Mouse (Mus musculus) CH12.LX (cell line): Measurements from ENCODE around the gene Vsig10. TPM values are rescaled to one million over a fixed set of nuclear protein-coding genes. Genes with fewer than 3 reads are reported as not detected.

Experiments used
- DNase-seq: peaks from one replicate; pipeline ENCODE4 v3.0.0-alpha.2; 2013; ENCODE audit errors: extremely low read depth
- H3K27ac ChIP-seq: 2 replicates; pipeline ENCODE4 v1.5.1; 2012; ENCODE audit warnings: low read depth, mild to moderate bottlenecking, control low read depth, moderate library complexity; ENCODE audit not compliant: insufficient read depth
- H3K27me3 ChIP-seq: replicated peaks from 2 replicates; pipeline ENCODE3; 2012; ENCODE audit warnings: inconsistent platforms
- H3K36me3 ChIP-seq, 2 experiments: replicated peaks in 1 of 2; 2 replicates each; pipeline versions ENCODE3 to v1.6.1; 2012; ENCODE audit warnings: inconsistent platforms in 1 of 2, low read length in 1 of 2, mild to moderate bottlenecking in 1 of 2, mixed read lengths in 1 of 2, moderate library complexity in 1 of 2; ENCODE audit not compliant: control insufficient read depth in 1 of 2, insufficient read depth in 1 of 2
- H3K4me1 ChIP-seq, 2 experiments: 2 replicates each; pipeline ENCODE4 v1.6.1; 2012; ENCODE audit warnings: inconsistent platforms in 1 of 2, moderate library complexity in 1 of 2; ENCODE audit not compliant: insufficient read depth in 2 of 2, control insufficient read depth in 1 of 2
- H3K4me2 ChIP-seq: 2 replicates; pipeline ENCODE4 v1.6.1; 2012; ENCODE audit warnings: low read depth, mild to moderate bottlenecking, control low read depth; ENCODE audit not compliant: poor library complexity, insufficient read depth, severe bottlenecking
- H3K4me3 ChIP-seq, 3 experiments: fragments of 150-350 bp in 1 of 3; sonication (generic) in 1 of 3; replicated peaks in 1 of 3; 2 replicates each; pipeline versions ENCODE3 to v1.5.1; 2011 to 2012; ENCODE audit warnings: low read depth in 2 of 3, low read length in 2 of 3, mild to moderate bottlenecking in 2 of 3, moderate library complexity in 2 of 3, control low read depth in 1 of 3, improper control_type of control experiment in 1 of 3, inconsistent platforms in 1 of 3, mixed read lengths in 1 of 3; ENCODE audit not compliant: poor library complexity in 1 of 3
- H3K79me2 ChIP-seq: replicated peaks from 2 replicates; pipeline ENCODE4 v1.6.1; 2012; ENCODE audit warnings: mild to moderate bottlenecking, moderate library complexity; ENCODE audit not compliant: control insufficient read depth, poor library complexity, insufficient read depth, severe bottlenecking; ENCODE audit errors: extremely low read depth
- H3K9ac ChIP-seq: 2 replicates; pipeline ENCODE4 v1.6.1; 2012; ENCODE audit warnings: low read depth, mild to moderate bottlenecking, control low read depth, moderate library complexity; ENCODE audit not compliant: insufficient read depth
- H3K9me3 ChIP-seq: replicated peaks from 2 replicates; pipeline ENCODE3; 2012; ENCODE audit warnings: low read length, inconsistent platforms, mixed read lengths
- BHLHE40 ChIP-seq: IDR thresholded peaks from 2 replicates; pipeline ENCODE4 v1.6.1; 2011; ENCODE audit warnings: mild to moderate bottlenecking, low read depth, low read length, improper control_type of control experiment
- CHD2 ChIP-seq: IDR thresholded peaks from 2 replicates; pipeline ENCODE4 v1.6.1; 2011; ENCODE audit warnings: low read length, improper control_type of control experiment
- CTCF ChIP-seq, 2 experiments: IDR thresholded peaks in 1 of 2; conservative IDR thresholded peaks in 1 of 2; 2 replicates each; pipeline ENCODE4 v1.5.1; 2011 to 2012; ENCODE audit warnings: low read depth in 2 of 2, low read length in 2 of 2, improper control_type of control experiment in 1 of 2, inconsistent platforms in 1 of 2, mild to moderate bottlenecking in 1 of 2, moderate library complexity in 1 of 2
- EP300 ChIP-seq: IDR thresholded peaks from 2 replicates; pipeline ENCODE4 v1.6.1; 2011; ENCODE audit warnings: low read length, improper control_type of control experiment
- ETS1 ChIP-seq: conservative IDR thresholded peaks from 2 replicates; pipeline ENCODE4 v1.6.1; 2012; ENCODE audit warnings: low read depth, mild to moderate bottlenecking, inconsistent platforms, low read length, improper control_type of control experiment, moderate library complexity
- IRF4 ChIP-seq: IDR thresholded peaks from 2 replicates; pipeline ENCODE4 v1.6.1; 2014; ENCODE audit warnings: low read depth, mild to moderate bottlenecking, inconsistent platforms, low read length, improper control_type of control experiment
- JUND ChIP-seq: conservative IDR thresholded peaks from 2 replicates; pipeline ENCODE4 v1.6.1; 2011; ENCODE audit warnings: low read depth, low read length, improper control_type of control experiment
- KAT2A ChIP-seq: IDR thresholded peaks from 2 replicates; pipeline ENCODE4 v1.6.1; 2012; ENCODE audit warnings: low read length, improper control_type of control experiment, inconsistent platforms; ENCODE audit not compliant: insufficient replicate concordance
- MEF2A ChIP-seq: IDR thresholded peaks from 2 replicates; pipeline ENCODE4 v1.6.1; 2014; ENCODE audit warnings: low read depth, mild to moderate bottlenecking, inconsistent platforms, low read length, improper control_type of control experiment, borderline replicate concordance
- NRF1 ChIP-seq: IDR thresholded peaks from 2 replicates; pipeline ENCODE4 v1.6.1; 2014; ENCODE audit warnings: low read depth, mild to moderate bottlenecking, inconsistent platforms, low read length, improper control_type of control experiment, moderate library complexity
- POLR2A ChIP-seq: IDR thresholded peaks from 2 replicates; pipeline ENCODE4 v1.6.1; 2011; ENCODE audit warnings: low read depth, mild to moderate bottlenecking, improper control_type of control experiment, low read length
- TBP ChIP-seq: conservative IDR thresholded peaks from 2 replicates; pipeline ENCODE4 v1.6.1; 2011; ENCODE audit warnings: low read depth, low read length, improper control_type of control experiment
- USF1 ChIP-seq: IDR thresholded peaks from 2 replicates; pipeline ENCODE4 v1.6.1; 2014; ENCODE audit warnings: low read depth, mild to moderate bottlenecking, inconsistent platforms, low read length, improper control_type of control experiment
- dilution Hi-C: fragments of 300-500 bp; cut with MboI; formaldehyde crosslinking; loops from 2 replicates; pipeline ENCODE4 v1.14.3; 2020; ENCODE audit warnings: low sequenced_read_pairs; ENCODE audit not compliant: extremely low pct_unique_long_range_greater_than_20kb, extremely low pct_ligation_motif_present
- in situ Hi-C: fragments of 300-500 bp; cut with MboI; formaldehyde crosslinking; loops from 3 replicates; pipeline ENCODE4 v1.14.3; 2019; ENCODE audit warnings: low sequenced_read_pairs, low pct_ligation_motif_present, low pct_unique_long_range_greater_than_20kb, mixed read lengths
- polyA plus RNA-seq: library from polyadenylated mRNA; unstranded; fragments of >175 nt; gene quantifications from 2 replicates; pipeline ENCODE4 v1.2.1, GENCODE M21; 2012; ENCODE audit warnings: low read depth; ENCODE audit not compliant: insufficient read length
- total RNA-seq, 2 experiments: library from RNA; depleted of rRNA; stranded (reverse); fragments of 300-350 nt in 1 of 2; fragments of >200 nt in 1 of 2; gene quantifications; 2 replicates each; pipeline ENCODE4 v1.2.3; 2012 to 2014

The Vsig10 gene
- total and polyA plus RNA-seq, 3 experiments = 2.1 to 4.7 (median 3.9) TPM

DNA sequence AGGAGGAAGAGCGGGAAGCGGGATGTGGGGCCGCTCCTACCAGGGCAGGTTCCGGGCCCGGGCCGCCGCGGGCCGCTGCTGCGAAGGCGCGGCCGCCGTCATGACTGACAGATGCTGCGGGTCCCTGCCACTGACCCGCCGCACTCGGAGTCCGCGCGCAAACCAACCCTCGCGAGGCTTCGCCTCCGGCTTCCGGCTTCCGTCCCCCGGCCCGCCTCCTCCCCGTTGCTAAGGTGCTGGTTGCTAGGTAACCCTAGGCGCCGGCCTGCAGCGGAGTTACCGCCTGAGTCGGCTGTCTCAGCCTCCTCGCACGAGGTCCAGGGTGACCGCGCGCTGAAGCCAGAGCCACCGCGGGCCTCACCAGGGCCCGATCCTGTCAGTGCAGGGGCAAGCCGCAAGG, 70.0 kb downstream of the Vsig10 start, which contains the start of gene Rfc5 (continued):
- TF ChIP-seq BHLHE40 = peak; percentile 51; the same call in 1 of the 2 replicates

DNA sequence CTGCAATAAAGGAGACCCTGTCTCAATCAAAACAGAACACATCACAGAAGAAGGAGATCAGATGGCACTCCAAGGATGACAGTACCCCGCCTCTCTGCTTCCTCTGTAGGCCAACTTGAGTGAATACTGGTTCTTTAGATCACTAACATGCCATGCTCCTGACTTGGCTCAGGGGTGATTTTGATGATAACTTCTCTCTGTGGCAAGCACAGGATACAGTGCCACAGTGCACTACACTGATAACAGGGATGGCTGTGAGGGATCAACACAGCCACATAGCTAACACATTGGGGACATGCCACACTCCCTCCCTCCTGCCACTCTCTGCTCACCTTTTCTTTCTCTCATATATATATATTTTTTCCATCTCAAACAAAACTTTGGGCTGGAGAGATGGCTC, 72.0 kb downstream of the Vsig10 start:
- peaks cover 27% of the 10 kb centered on the region for H3K9me3 ChIP-seq
- in situ Hi-C loops = no loop called here
- H3K27me3 ChIP-seq = no peaks in the 10 kb centered on the region
- no peak for TF ChIP-seq JUND
- no peak for TF ChIP-seq KAT2A
- TF ChIP-seq EP300 = no peak
- no peak for TF ChIP-seq TBP
- no peak for TF ChIP-seq CTCF (conservative IDR thresholded peaks at IDR 0.05 in 1 of 2, IDR thresholded peaks at IDR 0.05 in 1 of 2; ENCODE audit: low read depth in 2 of 2, low read length in 2 of 2)
- no peak for TF ChIP-seq POLR2A
- H3K27ac ChIP-seq = no peak overlapping the region
- H3K4me2 ChIP-seq = no peak overlapping the region
- dilution Hi-C loops = no loop called here
- no peak overlapping the region for H3K4me3 ChIP-seq
- DNase-seq = no peak
- peaks cover 8 to 27% of the 10 kb centered on the region in 2 experiments for H3K4me1 ChIP-seq
- H3K36me3 ChIP-seq = peaks cover 6 to 18% of the 10 kb centered on the region in 2 experiments
- no peak overlapping the region for H3K9ac ChIP-seq
- peaks cover 22% of the 10 kb centered on the region for H3K79me2 ChIP-seq

DNA sequence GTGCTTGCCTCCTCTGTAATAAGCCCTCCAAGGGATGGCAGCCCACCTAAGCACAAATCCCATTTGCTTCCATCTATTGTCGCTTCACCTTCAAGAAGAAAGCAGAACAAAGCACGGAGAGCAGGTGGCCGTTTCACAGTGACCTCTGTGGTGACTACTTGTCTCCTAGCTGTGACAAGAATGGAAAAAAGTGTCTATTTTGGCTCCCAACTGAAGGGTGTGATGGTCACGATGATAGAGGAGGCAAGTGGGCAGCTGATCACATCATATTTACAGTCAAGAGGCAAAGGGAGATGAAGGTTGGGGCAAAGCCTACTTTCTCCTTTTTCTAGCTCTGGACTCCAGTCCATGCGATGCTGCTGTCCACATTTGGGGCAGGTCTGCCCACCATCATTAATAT, 77.0 kb downstream of the Vsig10 start:
- no peaks in the 10 kb centered on the region for H3K27me3 ChIP-seq
- no peak overlapping the region for H3K4me2 ChIP-seq
- H3K9me3 ChIP-seq = peaks cover 29% of the 10 kb centered on the region
- DNase-seq = no peak
- H3K4me3 ChIP-seq = no peak overlapping the region
- H3K79me2 ChIP-seq = no peaks in the 10 kb centered on the region
- H3K36me3 ChIP-seq = peaks cover 0 to 1% of the 10 kb centered on the region in 2 experiments
- in situ Hi-C loops = no loop called here
- dilution Hi-C loops = no loop called here
- no peak for TF ChIP-seq CHD2
- peak; percentile 54 for TF ChIP-seq EP300
- TF ChIP-seq KAT2A = no peak
- TF ChIP-seq NRF1 = no peak
- peak; percentile 75 for TF ChIP-seq MEF2A
- peak; percentile 40; the same call in 1 of the 2 replicates for TF ChIP-seq ETS1
- no peak overlapping the region for H3K9ac ChIP-seq
- H3K4me1 ChIP-seq = peaks cover 13 to 26% of the 10 kb centered on the region in 2 experiments
- H3K27ac ChIP-seq = no peak overlapping the region

DNA sequence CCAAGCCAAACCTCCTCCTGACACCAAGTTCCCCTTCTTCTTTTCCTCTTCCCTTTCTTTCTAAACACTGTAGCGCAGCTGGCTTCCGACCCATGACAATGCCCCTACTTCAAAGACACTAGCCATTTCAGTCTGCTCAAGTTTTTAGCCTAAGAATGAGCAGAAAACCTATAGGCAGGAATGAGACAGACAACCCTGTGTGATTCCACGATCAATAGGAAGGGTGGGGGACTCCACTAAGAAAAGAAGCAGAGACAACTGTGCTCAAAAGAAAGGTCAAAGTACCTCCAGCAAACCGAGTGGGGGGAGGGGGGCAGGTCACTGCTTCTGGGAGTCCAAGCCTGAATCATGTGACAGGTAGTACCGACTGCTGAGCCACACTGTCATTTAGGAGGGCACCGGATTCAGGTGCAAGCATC, 77.7 kb downstream of the Vsig10 start:
- Histone ChIP-seq H3K9me3 (peaks cover 26% of the 10 kb centered on the region), H3K9ac (no peak overlapping the region), H3K79me2 (no peaks in the 10 kb centered on the region), H3K4me3 (no peak overlapping the region), H3K4me2 (no peak overlapping the region), H3K27ac (no peak overlapping the region), H3K27me3 (no peaks in the 10 kb centered on the region), H3K4me1 (peaks cover 13 to 26% of the 10 kb centered on the region in 2 experiments), H3K36me3 (no peaks in the 10 kb centered on the region)
- in situ Hi-C loops = no loop called here
- dilution Hi-C loops = no loop called here
- DNase-seq = no peak
- 0 out of 2 replicates have a peak, but pooled peaks have one; percentile 25 for TF ChIP-seq IRF4
- TF ChIP-seq POLR2A = no peak
- TF ChIP-seq TBP = no peak
- peak; percentile 65; the same call in 1 of the 2 replicates for TF ChIP-seq CHD2
- TF ChIP-seq USF1 = peak; percentile 53
